Mouse (Mus musculus) limb, embryonic 11.5 days (tissue): ENCODE results near the gene 1810055G02Rik. TPM values are rescaled to one million over a fixed set of nuclear protein-coding genes. Genes with fewer than 3 reads are reported as not detected.

Experiments
- ATAC-seq: fragments of 200-750 bp; cut with Nextera tagmentation; 2 replicates; pipeline ENCODE4 v1.8.0; 2017; ENCODE audit warnings: low read depth; ENCODE audit not compliant: insufficient number of reproducible peaks, low FRiP score, low TSS enrichment
- DNase-seq: peaks from one replicate; pipeline ENCODE4 v3.0.0-alpha.2; 2015; ENCODE audit warnings: low spot score
- H3K27ac ChIP-seq: fragments of 300-500 bp; sonication (generic); replicated peaks from 2 replicates; pipeline ENCODE4 v1.5.1; 2014; ENCODE audit warnings: low read depth, mild to moderate bottlenecking, low read length
- H3K27me3 ChIP-seq: fragments of 300-500 bp; sonication (generic); 2 replicates; pipeline ENCODE4 v1.6.1; 2014; ENCODE audit warnings: mild to moderate bottlenecking, low read length, mixed read lengths; ENCODE audit not compliant: control insufficient read depth, insufficient read depth
- H3K36me3 ChIP-seq: fragments of 300-500 bp; sonication (generic); 2 replicates; pipeline ENCODE4 v1.6.1; 2014; ENCODE audit warnings: mild to moderate bottlenecking, low read length, moderate library complexity, mixed read lengths; ENCODE audit not compliant: control insufficient read depth, insufficient read depth
- H3K4me1 ChIP-seq: fragments of 300-500 bp; sonication (generic); 2 replicates; pipeline ENCODE4 v1.6.1; 2014; ENCODE audit warnings: low read length, mixed read lengths; ENCODE audit not compliant: control insufficient read depth, insufficient read depth
- H3K4me2 ChIP-seq: fragments of 300-500 bp; sonication (generic); 2 replicates; pipeline ENCODE4 v1.6.1; 2014; ENCODE audit warnings: low read depth, mild to moderate bottlenecking, moderate library complexity; ENCODE audit not compliant: severe bottlenecking
- H3K4me3 ChIP-seq: fragments of 300-500 bp; sonication (generic); 2 replicates; pipeline ENCODE4 v1.5.1; 2014; ENCODE audit warnings: low read depth, low read length
- H3K9ac ChIP-seq: fragments of 300-500 bp; sonication (generic); 2 replicates; pipeline ENCODE4 v1.6.1; 2014; ENCODE audit warnings: mild to moderate bottlenecking, low read length
- H3K9me3 ChIP-seq: fragments of 300-500 bp; sonication (generic); 2 replicates; pipeline ENCODE4 v1.6.1; 2016; ENCODE audit warnings: low read length; ENCODE audit not compliant: control insufficient read depth
- WGBS: fragments of 180-500 bp; shearing (Covaris S2); extraction: QIAGEN DNeasy Blood & Tissue Kit; methylation state at CpG from one replicate; pipeline ENCODE4 v1.1.7; 2014; 5-methylcytosine and 5-hydroxymethylcytosine counted together
- polyA plus RNA-seq: library from polyadenylated mRNA; unstranded; fragments of >200 nt; fragmentation: Nextera tagmentation; extraction: Ambion mirVana; gene quantifications from 2 replicates; pipeline ENCODE4 v1.2.1, GENCODE M21; 2014

The 1810055G02Rik gene
- polyA plus RNA-seq, 1 experiment from 2014 or later: 38.3 TPM

GRCm38 (mm10) chr19:3687676-3688171 lies 20.4 kb upstream of the 1810055G02Rik start:
- no peaks in the 10 kb centered on the region for H3K9me3 ChIP-seq
- no peaks in the 10 kb centered on the region for H3K27me3 ChIP-seq
- 20% methylated on average over 5 of the region's 5 CpGs for WGBS
- H3K4me3 ChIP-seq: no peak overlapping the region
- peak overlapping the region; percentile 19; the same call in 1 of the 2 replicates for H3K4me2 ChIP-seq
- H3K4me1 ChIP-seq: peaks cover 25% of the 10 kb centered on the region
- ATAC-seq (peak; percentile 22; the same call in 1 of the 2 replicates), DNase-seq (peak; percentile 69)
- H3K27ac ChIP-seq: peak overlapping the region; percentile 68; the same call in 1 of the 2 replicates
- no peak overlapping the region; the same call in 1 of the 2 replicates for H3K9ac ChIP-seq
- no peaks in the 10 kb centered on the region; the same call in 1 of the 2 replicates for H3K36me3 ChIP-seq

GRCm38 (mm10) chr19:3691337-3691736 lies 16.8 kb upstream of the 1810055G02Rik start:
- no peak overlapping the region for H3K9ac ChIP-seq
- peaks cover 14% of the 10 kb centered on the region for H3K4me1 ChIP-seq
- no peak overlapping the region for H3K4me3 ChIP-seq
- WGBS: 89% methylated on average over 5 of the region's 5 CpGs
- H3K27ac ChIP-seq: no peak overlapping the region
- H3K27me3 ChIP-seq: no peaks in the 10 kb centered on the region
- DNase-seq: no peak
- ATAC-seq: no peak
- no peak overlapping the region for H3K4me2 ChIP-seq
- no peaks in the 10 kb centered on the region for H3K36me3 ChIP-seq
- no peaks in the 10 kb centered on the region for H3K9me3 ChIP-seq

- peaks cover 3% of the 10 kb centered on the region; the same call in 1 of the 2 replicates for H3K4me1 ChIP-seq
- H3K27ac ChIP-seq: no peak overlapping the region
- H3K4me2 ChIP-seq: no peak overlapping the region
- ATAC-seq: no peak
- no peaks in the 10 kb centered on the region for H3K9me3 ChIP-seq
- H3K27me3 ChIP-seq: no peaks in the 10 kb centered on the region
- whole genome bisulfite sequencing: 70% methylated on average over 6 of the region's 6 CpGs
- no peak for DNase-seq
- no peaks in the 10 kb centered on the region for H3K36me3 ChIP-seq
- H3K4me3 ChIP-seq: no peak overlapping the region
- no peak overlapping the region for H3K9ac ChIP-seq
Measured at GRCm38 (mm10) chr19:3692414-3693145, 15.5 kb upstream of the 1810055G02Rik start.

GRCm38 (mm10) chr19:3694476-3694875 lies 13.6 kb upstream of the 1810055G02Rik start:
- no peaks in the 10 kb centered on the region for H3K27me3 ChIP-seq
- WGBS: 88% methylated on average over 2 of the region's 2 CpGs
- no peak for DNase-seq
- no peaks in the 10 kb centered on the region for H3K36me3 ChIP-seq
- H3K9ac ChIP-seq: no peak overlapping the region
- no peak overlapping the region for H3K4me2 ChIP-seq
- no peaks in the 10 kb centered on the region for H3K4me1 ChIP-seq
- ATAC-seq: no peak
- H3K4me3 ChIP-seq: no peak overlapping the region
- no peaks in the 10 kb centered on the region for H3K9me3 ChIP-seq
- H3K27ac ChIP-seq: no peak overlapping the region

- ATAC-seq (no peak), DNase-seq (no peak)
- H3K9me3 ChIP-seq: no peaks in the 10 kb centered on the region
- H3K4me2 ChIP-seq: no peak overlapping the region
- no peak overlapping the region for H3K4me3 ChIP-seq
- H3K36me3 ChIP-seq: no peaks in the 10 kb centered on the region
- no peaks in the 10 kb centered on the region for H3K27me3 ChIP-seq
- H3K9ac ChIP-seq: no peak overlapping the region
- 85% methylated on average over 3 of the region's 3 CpGs for WGBS
- no peaks in the 10 kb centered on the region for H3K4me1 ChIP-seq
- no peak overlapping the region for H3K27ac ChIP-seq
Measured at GRCm38 (mm10) chr19:3695006-3695405, 13.1 kb upstream of the 1810055G02Rik start.

GRCm38 (mm10) chr19:3695471-3695870 lies 12.6 kb upstream of the 1810055G02Rik start:
- no peaks in the 10 kb centered on the region for H3K4me1 ChIP-seq
- H3K9me3 ChIP-seq: no peaks in the 10 kb centered on the region
- H3K36me3 ChIP-seq: no peaks in the 10 kb centered on the region
- H3K4me3 ChIP-seq: no peak overlapping the region
- DNase-seq (no peak), ATAC-seq (no peak)
- no peaks in the 10 kb centered on the region for H3K27me3 ChIP-seq
- H3K27ac ChIP-seq: no peak overlapping the region
- no peak overlapping the region for H3K9ac ChIP-seq
- H3K4me2 ChIP-seq: no peak overlapping the region
- 88% methylated on average over 4 of the region's 4 CpGs for WGBS

GRCm38 (mm10) chr19:3695976-3696375 lies 12.1 kb upstream of the 1810055G02Rik start:
- H3K9me3 ChIP-seq: no peaks in the 10 kb centered on the region
- 93% methylated on average over 8 of the region's 8 CpGs for WGBS
- ATAC-seq (no peak), DNase-seq (no peak)
- H3K27me3 ChIP-seq: no peaks in the 10 kb centered on the region
- no peak overlapping the region for H3K27ac ChIP-seq
- H3K4me3 ChIP-seq: no peak overlapping the region
- H3K9ac ChIP-seq: no peak overlapping the region
- H3K4me1 ChIP-seq: no peaks in the 10 kb centered on the region
- H3K36me3 ChIP-seq: no peaks in the 10 kb centered on the region
- no peak overlapping the region for H3K4me2 ChIP-seq

GRCm38 (mm10) chr19:3698035-3698434 lies 10.1 kb upstream of the 1810055G02Rik start:
- 88% methylated on average over 7 of the region's 7 CpGs for WGBS
- no peak overlapping the region for H3K9ac ChIP-seq
- ATAC-seq (no peak), DNase-seq (no peak)
- no peak overlapping the region for H3K4me3 ChIP-seq
- no peak overlapping the region for H3K27ac ChIP-seq
- H3K27me3 ChIP-seq: no peaks in the 10 kb centered on the region
- H3K36me3 ChIP-seq: no peaks in the 10 kb centered on the region
- no peaks in the 10 kb centered on the region for H3K9me3 ChIP-seq
- no peaks in the 10 kb centered on the region for H3K4me1 ChIP-seq
- no peak overlapping the region for H3K4me2 ChIP-seq
